29 mouse cellular contexts compared by ENCODE assay signal in the genomic region with DNA sequence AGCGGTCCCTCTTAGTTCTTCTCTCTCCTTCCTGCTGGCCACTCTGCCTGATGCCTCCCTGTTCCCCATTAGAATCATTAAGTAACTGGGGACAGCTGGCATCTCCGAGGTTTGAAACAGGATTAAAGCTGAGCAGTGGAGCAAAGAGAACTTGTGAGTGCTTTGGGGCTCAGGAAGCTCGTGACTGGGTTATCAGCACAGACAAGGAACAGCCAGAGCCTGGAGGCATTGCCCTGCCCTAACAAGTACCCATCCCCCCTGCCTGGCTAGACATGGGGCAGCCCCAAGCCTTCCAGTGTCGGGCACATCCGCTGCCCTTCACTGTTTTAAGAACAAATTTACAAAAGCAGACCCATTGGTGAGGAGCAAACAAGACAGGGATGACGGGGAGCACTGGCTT. TPM values are rescaled to one million over a fixed set of nuclear protein-coding genes. Genes with fewer than 3 reads are reported as not detected.
DNase-seq lines count a peak whose midpoint lies in the region; ATAC-seq lines count a peak whose summit lies in the region.
"Had no signal": no experiment of that assay in that cellular context is flagged by ENCODE, and none has a peak within 500 bp of the region (broad histone marks: within the 10 kb centered on the region; RNA-seq: fewer than 3 reads in every experiment).

No protein-coding gene starts in this region.

- peak; percentile 40 to 42 for DNase-seq in cerebellum, postnatal 10 days
- no peak for DNase-seq in cerebellum, postnatal 25 days
- peak; percentile 19 for DNase-seq in layer of hippocampus, adult 11-12 months (ENCODE audit: low spot score)
- DNase-seq in layer of hippocampus, postnatal 25 days (ENCODE audit: extremely low spot score in 1 of 2, low spot score in 1 of 2), result no peak
- DNase-seq in brain, adult 2 months (ENCODE audit: low read depth, low spot score), result peak; percentile 32
- DNase-seq in thymus, postnatal 0 days (ENCODE audit: low spot score), result no peak
- DNase-seq: adrenal gland, postnatal 10 days; cerebellum, adult 9-11 months; gastrocnemius, postnatal 10 days; heart, adult 2 months; heart, postnatal 4 days; kidney, adult 8-10 months; liver, embryonic 13.5 days; lung, embryonic 14.5 days; lung, postnatal 36 days; thymus, postnatal 25 days had no signal

- ATAC-seq in megakaryocyte-erythroid progenitor cell, adult 5-6 weeks (replicated peaks; ENCODE audit: low FRiP score, low TSS enrichment, poor library complexity, severe bottlenecking), result peak; percentile 54; the same call in 1 of the 2 replicates
- ATAC-seq in frontal cortex, adult (ENCODE audit: low TSS enrichment), result no peak
- ATAC-seq: activated CD4-positive, CD25-positive, alpha-beta regulatory T cell, adult 4 months had no signal

RNA-seq across cellular contexts. Expression of a gene that starts 2.6 kb away (rescaled TPM):
- 1 to 10 TPM in 1 of 2 experiments, under 1 TPM in 1; 0.49 to 1.0 TPM for total RNA-seq in layer of hippocampus, postnatal 25 days (2021)
- total RNA-seq in megakaryocyte-erythroid progenitor cell, adult 5-6 weeks (2014; fragmentation: Nextera tagmentation), result not detected in 2 replicates
- total RNA-seq in megakaryocyte-erythroid progenitor cell, adult 5-6 weeks (2017), result 0.11 TPM in 1 of 2 replicates, not detected in the other
- 0.45 and 0.55 TPM in 2 replicates for polyA plus RNA-seq in thymus, postnatal 0 days (2015; fragmentation: Nextera tagmentation; extraction: Ambion mirVana)
- total RNA-seq: G1E had no signal
- polyA plus RNA-seq: activated CD4-positive, CD25-positive, alpha-beta regulatory T cell, adult 4 months; G1E had no signal

RNA-seq across cellular contexts. Expression of a gene that starts 35.4 kb away (rescaled TPM):
- not detected for total RNA-seq in layer of hippocampus, postnatal 25 days (2021)
- not detected in 2 replicates for total RNA-seq in megakaryocyte-erythroid progenitor cell, adult 5-6 weeks (2014; fragmentation: Nextera tagmentation)
- total RNA-seq in megakaryocyte-erythroid progenitor cell, adult 5-6 weeks (2017), result not detected in 2 replicates
- polyA plus RNA-seq in thymus, postnatal 0 days (2015; fragmentation: Nextera tagmentation; extraction: Ambion mirVana), result not detected in 2 replicates
- total RNA-seq: adrenal gland, postnatal 10 days; G1E; gastrocnemius, postnatal 10 days; heart, adult 2 months; heart, postnatal 4 days; layer of hippocampus, postnatal 10 days had no signal
- polyA plus RNA-seq: activated CD4-positive, CD25-positive, alpha-beta regulatory T cell, adult 4 months; brain, embryonic 14.5 days; forebrain, embryonic 10.5 days; G1E; heart, adult 2 months; hindbrain, embryonic 15.5 days; limb, embryonic 13.5 days; lung, embryonic 14.5 days; midbrain, embryonic 11.5 days; neural tube, embryonic 13.5 days; spleen, adult 2 months; stomach, embryonic 14.5 days had no signal

RNA-seq across cellular contexts. Expression of a gene that starts 52.0 kb away (rescaled TPM):
- not detected for total RNA-seq in layer of hippocampus, postnatal 25 days (2021)
- 0.69 TPM in 1 of 2 replicates, not detected in the other for total RNA-seq in megakaryocyte-erythroid progenitor cell, adult 5-6 weeks (2014; fragmentation: Nextera tagmentation)
- 0.47 and 1.1 TPM in 2 replicates for total RNA-seq in megakaryocyte-erythroid progenitor cell, adult 5-6 weeks (2017)
- polyA plus RNA-seq in thymus, postnatal 0 days (2015; fragmentation: Nextera tagmentation; extraction: Ambion mirVana), result 0.94 and 1.1 TPM in 2 replicates
- total RNA-seq: gastrocnemius, postnatal 10 days had no signal
- polyA plus RNA-seq: activated CD4-positive, CD25-positive, alpha-beta regulatory T cell, adult 4 months; brain, embryonic 14.5 days; G1E; midbrain, embryonic 11.5 days had no signal

Comparison
In these comparisons a context has a peak if more than half of its experiments do, and no peak if none do; other contexts are left out.
1. DNase-seq: peak in cerebellum, postnatal 10 days (2 of 2), layer of hippocampus, adult 11-12 months (single experiment) and brain, adult 2 months (single experiment); none in cerebellum, postnatal 25 days (0 of 2), layer of hippocampus, postnatal 25 days (0 of 2) and thymus, postnatal 0 days (single experiment).